Mouse (Mus musculus) myocyte (in vitro differentiated cells): ENCODE results near the gene Tm2d3. TPM values are rescaled to one million over a fixed set of nuclear protein-coding genes. Genes with fewer than 3 reads are reported as not detected.

ENCODE experiments used
- H3K27me3 ChIP-seq: one replicate; pipeline ENCODE4 v1.6.1; 2011; ENCODE audit not compliant: control insufficient read depth, insufficient read depth, insufficient read length
- H3K36me3 ChIP-seq: one replicate; pipeline ENCODE4 v1.6.1; 2011; ENCODE audit not compliant: control insufficient read depth, insufficient read depth
- H3K4me2 ChIP-seq: one replicate; pipeline ENCODE4 v1.6.1; 2011; ENCODE audit warnings: low read depth, control low read depth
- H3K4me3 ChIP-seq: one replicate; pipeline ENCODE4 v1.5.1; 2011; ENCODE audit warnings: mild to moderate bottlenecking, control low read depth, moderate library complexity
- H3K79me2 ChIP-seq: one replicate; pipeline ENCODE4 v1.6.1; 2011; ENCODE audit not compliant: control insufficient read depth, insufficient read depth
- H3ac ChIP-seq: one replicate; pipeline ENCODE4 v1.6.1; 2011; ENCODE audit not compliant: control insufficient read depth, insufficient read length
- CEBPB ChIP-seq: IDR thresholded peaks from 2 replicates; pipeline ENCODE4 v1.6.1; 2011; ENCODE audit warnings: mild to moderate bottlenecking, moderate library complexity; ENCODE audit not compliant: poor library complexity, insufficient read depth, severe bottlenecking
- E2F4 ChIP-seq: IDR thresholded peaks from one replicate; pipeline ENCODE4 v1.6.1; 2011; ENCODE audit warnings: mild to moderate bottlenecking, control low read depth, moderate library complexity; ENCODE audit not compliant: insufficient read depth
- MAX ChIP-seq: IDR thresholded peaks from one replicate; pipeline ENCODE4 v1.6.1; 2011; ENCODE audit warnings: low read depth, mild to moderate bottlenecking, control low read depth
- MYOD1 ChIP-seq, 3 experiments: IDR thresholded peaks; one replicate each; pipeline ENCODE4 v1.6.1; 2011; ENCODE audit warnings: control low read depth in 2 of 3, low read depth in 2 of 3, mild to moderate bottlenecking in 2 of 3, moderate library complexity in 1 of 3; ENCODE audit not compliant: insufficient read length in 2 of 3, control insufficient read depth in 1 of 3
- MYOG ChIP-seq, 3 experiments: IDR thresholded peaks; one replicate each; pipeline ENCODE4 v1.6.1; 2011; ENCODE audit warnings: control low read depth in 2 of 3, low read depth in 2 of 3, mild to moderate bottlenecking in 2 of 3; ENCODE audit not compliant: insufficient read length in 2 of 3, control insufficient read depth in 1 of 3, insufficient read depth in 1 of 3
- POLR2A ChIP-seq: IDR thresholded peaks from one replicate; pipeline ENCODE4 v1.6.1; 2011; ENCODE audit warnings: low read depth, mild to moderate bottlenecking, control low read depth, moderate library complexity; ENCODE audit not compliant: insufficient read length
- POLR2AphosphoS2 ChIP-seq: IDR thresholded peaks from one replicate; pipeline ENCODE4 v1.6.1; 2011; ENCODE audit warnings: low read depth, control low read depth; ENCODE audit not compliant: insufficient read length
- REST ChIP-seq: IDR thresholded peaks from one replicate; pipeline ENCODE4 v1.6.1; 2011; ENCODE audit warnings: mild to moderate bottlenecking, control low read depth, moderate library complexity; ENCODE audit not compliant: insufficient read depth, insufficient read length
- SRF ChIP-seq: IDR thresholded peaks from one replicate; pipeline ENCODE4 v1.6.1; 2011; ENCODE audit warnings: low read depth; ENCODE audit not compliant: control insufficient read depth, insufficient read length
- TCF12 ChIP-seq: IDR thresholded peaks from one replicate; pipeline ENCODE4 v1.6.1; 2011; ENCODE audit warnings: mild to moderate bottlenecking, control low read depth; ENCODE audit not compliant: poor library complexity, insufficient read depth, severe bottlenecking
- TCF3 ChIP-seq: IDR thresholded peaks from one replicate; pipeline ENCODE4 v1.6.1; 2011; ENCODE audit warnings: low read depth, control low read depth; ENCODE audit not compliant: insufficient read length
- USF1 ChIP-seq: IDR thresholded peaks from one replicate; pipeline ENCODE4 v1.6.1; 2011; ENCODE audit warnings: low read depth, mild to moderate bottlenecking, control low read depth, moderate library complexity
- polyA plus RNA-seq: library from polyadenylated mRNA; unstranded; fragments of >200 nt; fragmentation: generic; extraction: Trizol; gene quantifications from one replicate; pipeline ENCODE4 v1.2.1, GENCODE M21; 2012; ENCODE audit warnings: missing spikeins

The Tm2d3 gene
- polyA plus RNA-seq, 1 experiment, result 37.8 TPM

- Histone ChIP-seq H3K4me3 (no peak overlapping the region), H3K27me3 (no peaks in the 10 kb centered on the region), H3ac (no peak overlapping the region), H3K4me2 (no peak overlapping the region), H3K79me2 (no peaks in the 10 kb centered on the region), H3K36me3 (no peaks in the 10 kb centered on the region)
- TF ChIP-seq MYOD1 (IDR thresholded peaks at IDR 0.05; ENCODE audit: control insufficient read depth in 1 of 3, insufficient read length in 2 of 3, low read depth in 2 of 3) (no peak), CEBPB (no peak), REST (no peak), USF1 (no peak), MAX (no peak), POLR2AphosphoS2 (no peak), SRF (no peak), POLR2A (no peak), E2F4 (no peak), TCF12 (no peak)
Observed at GRCm38 (mm10) chr7:65742857-65743256, 51.9 kb downstream of the Tm2d3 start.

DNA sequence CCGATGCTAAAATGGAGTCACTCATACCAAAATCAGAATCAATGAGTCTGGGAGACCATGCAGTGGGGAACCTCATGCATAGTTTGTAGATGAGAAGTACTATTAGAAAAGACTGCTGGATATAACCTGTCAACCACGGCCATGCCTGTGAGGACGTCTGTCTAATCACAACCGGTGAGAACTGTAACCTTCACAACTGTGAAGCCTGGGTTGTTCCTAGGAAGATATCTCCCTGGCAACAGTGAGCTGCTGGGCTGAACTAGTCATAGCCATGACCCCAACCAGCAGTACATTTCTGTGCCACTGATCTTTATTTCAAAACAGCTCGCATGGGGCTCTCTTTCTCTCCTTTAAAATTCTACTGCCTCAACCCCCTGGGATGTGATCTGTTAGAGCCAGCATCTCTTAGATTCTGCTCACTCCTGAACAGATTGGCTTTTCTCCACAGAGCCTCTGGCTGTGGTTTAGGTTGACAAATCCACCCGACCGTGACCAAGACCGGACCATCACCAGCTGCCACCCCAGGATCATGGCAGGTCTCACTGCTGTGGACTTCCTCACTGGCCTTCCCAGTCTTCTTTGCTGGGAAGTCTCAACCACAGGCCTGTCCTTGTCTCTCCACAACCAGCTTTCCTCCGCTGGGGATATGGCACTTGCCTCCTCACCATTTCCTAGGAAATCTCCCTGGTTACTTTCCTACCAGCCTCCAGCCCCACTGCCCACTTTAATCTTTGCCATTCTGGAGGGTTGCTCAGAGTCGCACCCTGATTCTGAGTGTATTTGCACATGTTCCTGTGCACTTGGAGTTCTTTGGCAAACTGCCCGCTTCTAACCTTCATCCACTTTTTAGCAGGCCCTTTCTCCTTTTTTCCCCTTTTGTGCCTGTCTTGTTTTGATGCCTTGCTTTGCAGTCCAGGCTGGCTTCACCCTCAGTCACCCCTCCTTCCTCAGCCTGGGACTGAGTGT lies 57.3 kb downstream of the Tm2d3 start:
- Histone ChIP-seq H3K4me3 (no peak overlapping the region), H3ac (no peak overlapping the region), H3K27me3 (peaks cover 7% of the 10 kb centered on the region), H3K79me2 (no peaks in the 10 kb centered on the region), H3K36me3 (no peaks in the 10 kb centered on the region), H3K4me2 (no peak overlapping the region)
- no peak for TF ChIP-seq CEBPB
- TF ChIP-seq MAX, result no peak
- TF ChIP-seq MYOG (IDR thresholded peaks at IDR 0.05; ENCODE audit: control insufficient read depth in 1 of 3, insufficient read depth in 1 of 3, insufficient read length in 2 of 3, low read depth in 2 of 3), result no peak
- TF ChIP-seq TCF12, result no peak
- no peak for TF ChIP-seq TCF3
- no peak for TF ChIP-seq E2F4
- no peak for TF ChIP-seq POLR2A
- no peak for TF ChIP-seq POLR2AphosphoS2
- no peak for TF ChIP-seq MYOD1 (IDR thresholded peaks at IDR 0.05; ENCODE audit: control insufficient read depth in 1 of 3, insufficient read length in 2 of 3, low read depth in 2 of 3)
- no peak for TF ChIP-seq USF1
- TF ChIP-seq SRF, result no peak
- TF ChIP-seq REST, result no peak

Other genes with a start within 250 kb of the Tm2d3 start
- gene Tjp1, start 163.4 kb upstream of the Tm2d3 start, polyA plus RNA-seq, result 24.3 TPM
- 3.3 TPM for gene Tarsl2, start 46.3 kb upstream of the Tm2d3 start, polyA plus RNA-seq
- gene Pcsk6, start 170.6 kb downstream of the Tm2d3 start, polyA plus RNA-seq, result 0.04 TPM